Mouse (Mus musculus): ENCODE measurements at regions not wholly inside any gene's neighbourhood (a gene's known extent, or its start where the extent isn't known, plus 50 kb on each side); places are given as distances from the start of the nearest gene placed in this dataset.
"Not testable (repeated sequence)": the region's sequence is repeated elsewhere in the genome, so short reads cannot be mapped to it uniquely, and the experiment has no call there.

DNA sequence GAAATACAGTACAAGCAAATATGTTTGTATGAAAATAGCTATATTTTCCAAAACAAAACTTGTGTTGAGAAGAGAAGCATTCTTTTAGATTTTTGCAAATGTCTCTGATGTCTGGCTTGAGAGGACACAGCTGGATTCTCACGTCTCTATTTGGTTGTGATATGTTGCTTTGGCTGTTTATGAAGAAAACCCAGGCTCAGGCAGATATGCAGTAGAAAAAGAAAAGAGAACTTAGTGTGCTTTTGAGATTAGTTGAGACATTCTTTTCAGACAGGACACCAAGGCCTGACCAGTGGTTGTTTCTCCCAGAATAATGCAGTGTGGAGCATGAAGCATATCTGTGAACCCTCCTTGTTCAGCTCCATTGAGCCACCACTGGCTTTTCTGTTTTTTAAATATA lies 178.8 kb upstream of the Mamld1 start:
- no peak for DNase-seq (ENCODE audit: low read depth)
- TF ChIP-seq CTCF (IDR thresholded peaks at IDR 0.05; ENCODE audit: borderline replicate concordance, extremely low read depth, insufficient read depth, insufficient read length) (no peak), POLR2A (IDR thresholded peaks at IDR 0.05; ENCODE audit: borderline replicate concordance, extremely low read depth, insufficient read depth, insufficient read length, poor library complexity, severe bottlenecking) (no peak)

DNA sequence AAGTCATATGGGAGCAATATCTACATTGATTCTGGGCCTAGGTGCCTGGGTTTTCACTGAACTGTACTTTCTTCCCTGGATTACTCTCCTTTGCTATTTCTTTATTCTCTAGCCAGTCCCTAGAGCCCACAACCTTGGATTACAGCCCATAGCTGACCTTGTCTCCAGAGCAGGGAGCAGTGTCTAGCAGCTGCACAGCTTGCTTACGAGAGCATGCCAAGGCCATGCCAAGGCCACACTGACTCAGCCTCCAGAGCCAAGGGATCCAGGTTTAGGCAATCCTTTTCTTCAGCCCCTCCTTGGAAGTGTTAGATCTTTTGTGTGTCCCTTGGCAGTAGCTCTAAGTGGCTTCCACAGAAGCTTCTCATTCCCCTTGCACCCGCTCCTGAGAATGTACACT lies 168.7 kb upstream of the Mamld1 start:
- no peak for DNase-seq (ENCODE audit: low read depth)
- TF ChIP-seq CTCF (IDR thresholded peaks at IDR 0.05; ENCODE audit: borderline replicate concordance, extremely low read depth, insufficient read depth, insufficient read length), result no peak
- TF ChIP-seq POLR2A (IDR thresholded peaks at IDR 0.05; ENCODE audit: borderline replicate concordance, extremely low read depth, insufficient read depth, insufficient read length, poor library complexity, severe bottlenecking), result no peak

GRCm38 (mm10) chrX:70883461-70883860 lies 166.6 kb upstream of the Mamld1 start:
- TF ChIP-seq POLR2A (IDR thresholded peaks at IDR 0.05; ENCODE audit: borderline replicate concordance, extremely low read depth, insufficient read depth, insufficient read length, poor library complexity, severe bottlenecking) (no peak), CTCF (IDR thresholded peaks at IDR 0.05; ENCODE audit: borderline replicate concordance, extremely low read depth, insufficient read depth, insufficient read length) (no peak)
- no peak for DNase-seq (ENCODE audit: low read depth)

GRCm38 (mm10) chrX:70894517-70894916 lies 155.5 kb upstream of the Mamld1 start:
- DNase-seq (ENCODE audit: low read depth), result no peak
- TF ChIP-seq POLR2A (IDR thresholded peaks at IDR 0.05; ENCODE audit: borderline replicate concordance, extremely low read depth, insufficient read depth, insufficient read length, poor library complexity, severe bottlenecking), result no peak
- TF ChIP-seq CTCF (IDR thresholded peaks at IDR 0.05; ENCODE audit: borderline replicate concordance, extremely low read depth, insufficient read depth, insufficient read length), result no peak

DNA sequence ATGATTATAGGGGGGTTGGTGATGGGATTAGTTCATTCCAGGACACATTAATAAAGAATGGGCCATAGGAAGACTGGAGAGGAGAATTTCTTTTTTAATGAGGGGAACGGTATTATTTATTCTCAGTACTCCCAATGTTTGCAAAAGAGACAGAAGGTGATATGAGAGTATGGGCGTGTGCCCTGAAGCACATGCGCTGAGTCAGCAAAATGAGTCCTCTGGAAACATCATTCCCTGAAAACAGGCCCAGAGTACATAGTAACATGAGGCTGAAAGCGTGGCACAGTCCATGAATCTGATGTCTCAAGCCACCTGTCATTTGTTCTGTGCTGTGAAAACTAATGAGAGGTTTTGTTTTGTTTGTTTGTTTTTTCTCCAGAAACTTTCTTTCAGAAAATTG lies 154.5 kb upstream of the Mamld1 start:
- no peak for DNase-seq (ENCODE audit: low read depth)
- no peak for TF ChIP-seq CTCF (IDR thresholded peaks at IDR 0.05; ENCODE audit: borderline replicate concordance, extremely low read depth, insufficient read depth, insufficient read length)
- no peak for TF ChIP-seq POLR2A (IDR thresholded peaks at IDR 0.05; ENCODE audit: borderline replicate concordance, extremely low read depth, insufficient read depth, insufficient read length, poor library complexity, severe bottlenecking)

DNA sequence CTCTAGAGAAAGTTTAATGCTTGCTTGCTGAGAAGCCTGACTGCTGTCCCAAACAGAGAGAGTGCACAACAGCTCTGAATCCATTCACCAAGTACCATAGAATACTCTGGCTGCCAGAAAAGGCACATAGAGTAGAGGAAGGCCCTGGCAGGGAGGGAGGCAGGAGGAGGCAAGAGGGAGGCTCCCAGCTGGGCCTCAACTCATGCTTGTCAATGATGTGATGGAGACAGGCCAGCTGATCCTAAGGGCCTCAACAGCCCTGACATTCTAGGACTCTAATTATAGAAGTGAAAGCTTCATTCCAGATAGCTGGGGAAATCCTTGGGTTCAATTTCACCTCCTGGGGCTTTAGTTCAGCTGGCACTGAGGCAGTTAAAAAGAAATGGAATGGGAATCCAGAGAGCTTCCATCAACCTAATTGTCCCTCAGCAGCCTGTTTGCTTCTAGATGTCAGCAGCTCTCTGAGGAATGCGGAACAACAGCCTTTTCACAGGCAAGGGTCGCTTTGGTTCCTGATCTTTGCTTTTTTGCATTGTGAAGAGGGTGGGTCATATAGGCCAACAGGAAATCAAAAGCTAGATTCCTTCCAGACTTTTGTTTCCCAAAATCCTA lies 152.8 kb upstream of the Mamld1 start:
- peak; percentile 15 for DNase-seq (ENCODE audit: low read depth)
- TF ChIP-seq POLR2A (IDR thresholded peaks at IDR 0.05; ENCODE audit: borderline replicate concordance, extremely low read depth, insufficient read depth, insufficient read length, poor library complexity, severe bottlenecking) (no peak), CTCF (IDR thresholded peaks at IDR 0.05; ENCODE audit: borderline replicate concordance, extremely low read depth, insufficient read depth, insufficient read length) (no peak)

DNA sequence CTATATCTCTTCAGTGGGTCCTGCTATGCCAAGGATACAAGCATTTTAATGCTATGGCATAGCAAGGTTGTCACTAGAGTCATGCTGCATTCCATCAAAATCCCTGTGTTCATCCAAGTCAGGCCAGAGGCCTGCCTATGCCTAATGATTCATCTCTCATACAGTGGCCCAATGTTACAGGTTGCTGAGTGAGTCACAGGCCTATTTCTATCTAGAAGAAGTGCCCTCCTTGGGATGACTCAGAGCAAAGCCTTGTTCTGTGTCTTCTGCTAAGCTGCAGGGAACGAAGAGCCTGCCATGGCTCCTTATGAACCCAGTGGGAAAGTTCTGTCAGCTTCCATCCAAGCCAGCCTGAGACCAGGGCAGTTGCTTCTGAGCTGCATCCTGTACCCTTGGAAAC lies 151.2 kb upstream of the Mamld1 start:
- DNase-seq (ENCODE audit: low read depth), result not testable (repeated sequence)

- DNase-seq (ENCODE audit: low read depth), result peak; percentile 49
- TF ChIP-seq CTCF (IDR thresholded peaks at IDR 0.05; ENCODE audit: borderline replicate concordance, extremely low read depth, insufficient read depth, insufficient read length) (no peak), POLR2A (IDR thresholded peaks at IDR 0.05; ENCODE audit: borderline replicate concordance, extremely low read depth, insufficient read depth, insufficient read length, poor library complexity, severe bottlenecking) (no peak)
These were observed 150.2 kb upstream of the Mamld1 start for GRCm38 (mm10) chrX:70899720-70900479.

DNA sequence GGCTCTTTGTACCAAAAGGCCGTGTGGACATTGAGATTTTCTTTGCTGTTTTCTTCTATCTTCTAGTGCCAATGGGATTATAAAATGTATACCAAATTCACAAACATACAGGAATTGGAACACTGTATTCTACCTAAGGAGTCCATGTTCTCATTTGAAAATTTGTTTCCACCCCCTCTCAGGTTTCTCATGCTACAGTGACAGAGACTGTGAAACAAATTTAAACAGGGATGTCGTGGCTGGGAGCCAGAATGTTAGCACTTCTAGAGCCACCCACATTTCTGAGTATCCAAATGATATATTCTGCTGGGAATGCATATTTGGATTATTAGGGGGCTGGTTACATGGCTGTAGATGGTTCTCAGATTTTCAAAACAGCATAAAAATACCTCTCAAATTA lies 124.4 kb upstream of the Mamld1 start:
- TF ChIP-seq POLR2A (IDR thresholded peaks at IDR 0.05; ENCODE audit: borderline replicate concordance, extremely low read depth, insufficient read depth, insufficient read length, poor library complexity, severe bottlenecking) (no peak), CTCF (IDR thresholded peaks at IDR 0.05; ENCODE audit: borderline replicate concordance, extremely low read depth, insufficient read depth, insufficient read length) (no peak)
- no peak for DNase-seq (ENCODE audit: low read depth)

GRCm38 (mm10) chrX:70931944-70932343 lies 118.1 kb upstream of the Mamld1 start:
- DNase-seq (ENCODE audit: low read depth), result no peak
- TF ChIP-seq POLR2A (IDR thresholded peaks at IDR 0.05; ENCODE audit: borderline replicate concordance, extremely low read depth, insufficient read depth, insufficient read length, poor library complexity, severe bottlenecking) (no peak), CTCF (IDR thresholded peaks at IDR 0.05; ENCODE audit: borderline replicate concordance, extremely low read depth, insufficient read depth, insufficient read length) (no peak)

DNA sequence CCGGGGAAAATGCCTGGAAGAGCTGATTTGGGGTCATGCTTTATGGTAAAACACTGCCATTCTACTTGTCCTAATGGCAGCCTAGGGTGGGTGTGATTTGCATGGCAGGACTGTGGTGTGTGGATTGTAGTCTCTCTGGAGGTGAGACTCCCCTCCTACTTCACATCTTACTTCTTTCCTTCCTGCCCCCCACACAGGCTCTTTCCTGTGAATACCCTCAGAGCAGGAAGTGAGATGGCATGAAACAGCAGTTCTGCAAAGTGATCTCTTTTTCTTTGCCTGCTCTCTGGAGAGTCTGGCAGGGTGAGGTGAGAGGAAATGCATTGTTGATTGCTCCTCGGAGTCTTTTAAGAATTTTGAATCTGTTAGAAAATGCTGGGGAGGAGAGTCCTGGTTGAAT lies 104.7 kb upstream of the Mamld1 start:
- peak; percentile 2 for DNase-seq (ENCODE audit: low read depth)
- TF ChIP-seq CTCF (IDR thresholded peaks at IDR 0.05; ENCODE audit: borderline replicate concordance, extremely low read depth, insufficient read depth, insufficient read length) (no peak), POLR2A (IDR thresholded peaks at IDR 0.05; ENCODE audit: borderline replicate concordance, extremely low read depth, insufficient read depth, insufficient read length, poor library complexity, severe bottlenecking) (no peak)

GRCm38 (mm10) chrX:70946052-70946451 lies 104.0 kb upstream of the Mamld1 start:
- DNase-seq (ENCODE audit: low read depth), result peak; percentile 59
- TF ChIP-seq POLR2A (IDR thresholded peaks at IDR 0.05; ENCODE audit: borderline replicate concordance, extremely low read depth, insufficient read depth, insufficient read length, poor library complexity, severe bottlenecking), result no peak
- TF ChIP-seq CTCF (IDR thresholded peaks at IDR 0.05; ENCODE audit: borderline replicate concordance, extremely low read depth, insufficient read depth, insufficient read length), result no peak
